Mouse (Mus musculus): ENCODE data around the gene Itpr1.

Itpr1 gene

DNA sequence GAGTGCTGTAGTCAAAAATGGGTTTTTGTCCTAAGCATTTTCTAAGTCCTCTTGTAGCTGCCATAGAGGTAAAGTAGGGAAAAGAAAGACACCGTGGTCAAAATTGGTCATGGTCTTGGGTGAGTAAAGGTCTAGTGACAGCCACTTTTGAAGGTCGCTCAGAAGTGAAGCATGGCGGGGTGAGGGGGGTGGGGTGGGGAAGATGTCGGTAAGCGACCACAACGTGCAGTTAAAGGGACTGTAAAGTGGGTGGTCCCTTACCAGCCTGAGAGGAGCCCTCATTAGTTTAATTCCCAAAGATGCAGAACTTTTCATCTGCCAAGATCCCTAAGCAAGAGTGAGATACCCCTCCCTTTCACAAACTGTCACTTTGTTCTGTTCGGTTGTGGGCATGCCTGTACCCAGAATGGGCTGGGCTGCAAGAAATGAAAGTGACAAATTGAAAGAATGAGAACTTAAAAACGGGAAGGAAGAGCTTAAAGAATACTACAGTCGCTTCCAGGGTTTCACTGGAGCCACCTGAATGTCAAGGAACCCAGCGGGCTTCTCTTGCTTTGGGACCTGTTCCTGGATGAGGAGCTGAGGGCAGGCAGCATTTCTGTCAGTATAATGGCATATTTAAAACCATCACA is 1.5 kb downstream of the Itpr1 start:
- no peak for DNase-seq (ENCODE audit: low spot score)

DNA sequence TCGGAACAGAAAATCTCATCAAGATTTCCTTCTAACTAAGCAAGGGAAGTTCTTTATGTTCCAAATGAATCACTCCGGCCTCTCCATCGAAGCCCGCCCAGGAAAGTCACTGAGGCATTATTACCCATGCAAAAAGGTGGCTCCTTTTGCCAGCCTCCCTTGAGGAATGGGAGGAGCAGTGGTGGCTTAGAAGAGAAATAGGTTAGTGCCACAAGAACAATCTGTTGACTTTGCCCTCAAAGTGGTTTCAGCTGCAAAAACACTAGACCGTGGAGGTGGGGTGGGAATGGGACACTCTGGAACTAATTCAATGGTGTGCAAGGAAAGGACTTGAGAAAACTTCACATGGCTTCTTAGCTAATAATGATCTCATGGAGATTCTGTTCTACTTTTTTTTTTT is 3.2 kb downstream of the Itpr1 start:
- DNase-seq (ENCODE audit: low spot score), result no peak

DNA sequence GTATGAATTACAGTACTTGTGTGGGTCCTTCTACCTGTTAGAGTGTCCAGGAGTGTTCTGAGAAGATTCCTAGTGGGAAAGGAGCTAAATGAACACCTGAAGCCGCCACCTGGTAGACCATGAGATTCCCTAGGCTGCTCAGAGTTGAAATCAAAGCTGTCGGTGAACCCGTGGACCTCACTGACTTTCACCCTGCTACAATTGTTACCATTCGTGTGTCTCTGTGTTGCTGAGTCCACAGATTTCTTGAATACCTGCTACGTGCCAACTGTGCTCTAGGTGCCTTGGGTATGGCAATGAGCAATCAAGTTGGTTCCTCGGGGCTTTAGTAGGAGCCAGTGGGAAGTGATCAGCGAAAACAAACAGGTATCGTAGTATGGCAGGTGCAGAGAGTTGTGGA is 3.9 kb downstream of the Itpr1 start:
- no peak for DNase-seq (ENCODE audit: low spot score)

DNA sequence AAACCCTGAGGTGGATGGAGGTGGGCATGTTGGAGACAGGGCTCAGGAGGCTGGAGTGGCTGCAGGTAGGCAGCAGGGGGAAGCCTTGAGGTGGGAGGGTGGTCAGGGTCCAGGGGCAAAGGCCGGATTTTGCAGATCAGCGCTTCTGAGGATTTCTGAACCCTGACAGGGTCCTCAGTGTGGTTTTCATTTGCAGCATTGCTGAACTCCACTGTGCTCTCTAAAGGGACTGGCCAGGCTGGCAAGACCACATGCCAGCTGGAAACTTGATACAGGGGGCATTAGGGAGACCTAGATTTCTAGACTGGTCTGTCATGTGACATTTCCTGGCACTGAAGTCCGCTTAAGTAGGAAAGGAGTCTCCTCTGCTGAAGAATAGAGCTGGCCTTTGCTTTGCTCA is 5.1 kb downstream of the Itpr1 start:
- DNase-seq (ENCODE audit: low spot score), result no peak

DNA sequence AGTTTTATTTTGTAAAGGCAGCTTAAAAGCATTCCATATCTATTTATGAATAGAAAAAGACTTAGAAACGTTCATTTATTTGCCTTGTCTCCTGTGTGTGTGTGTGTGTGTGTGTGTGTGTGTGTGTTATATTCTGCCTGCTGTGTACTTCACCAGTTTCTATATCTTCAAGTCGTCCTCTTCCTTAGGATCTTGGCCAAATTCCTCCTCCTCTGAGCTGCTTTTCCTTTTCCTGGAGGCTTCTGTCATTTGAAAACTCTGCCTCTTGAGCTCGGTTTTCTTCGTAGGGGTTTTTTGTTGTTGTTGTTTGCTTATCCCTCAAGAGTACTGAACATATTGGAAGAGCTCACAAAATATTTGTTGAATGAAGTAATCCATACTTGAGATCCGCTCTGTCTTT is 9.5 kb downstream of the Itpr1 start:
- no peak for DNase-seq (ENCODE audit: low spot score)

DNA sequence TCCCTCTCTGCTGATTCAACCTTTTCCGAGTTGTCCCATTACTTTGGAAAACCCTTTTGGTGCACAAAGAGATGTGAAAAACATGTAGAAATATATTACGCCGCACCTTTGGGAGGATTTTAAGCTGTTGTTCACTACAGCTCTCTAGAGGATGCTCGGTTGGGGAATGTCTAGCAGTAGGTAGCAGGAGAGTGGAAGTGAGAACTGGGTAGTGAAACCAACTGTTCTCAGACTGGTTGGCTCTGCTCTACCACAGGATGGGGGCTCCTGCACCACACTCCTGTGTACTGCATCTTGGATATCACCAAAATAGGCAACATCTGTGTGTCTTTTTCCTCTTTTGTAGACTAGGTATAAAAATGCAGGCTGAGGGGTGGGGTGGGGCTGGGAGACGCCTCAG is 10.0 kb downstream of the Itpr1 start:
- no peak for DNase-seq (ENCODE audit: low spot score)

DNA sequence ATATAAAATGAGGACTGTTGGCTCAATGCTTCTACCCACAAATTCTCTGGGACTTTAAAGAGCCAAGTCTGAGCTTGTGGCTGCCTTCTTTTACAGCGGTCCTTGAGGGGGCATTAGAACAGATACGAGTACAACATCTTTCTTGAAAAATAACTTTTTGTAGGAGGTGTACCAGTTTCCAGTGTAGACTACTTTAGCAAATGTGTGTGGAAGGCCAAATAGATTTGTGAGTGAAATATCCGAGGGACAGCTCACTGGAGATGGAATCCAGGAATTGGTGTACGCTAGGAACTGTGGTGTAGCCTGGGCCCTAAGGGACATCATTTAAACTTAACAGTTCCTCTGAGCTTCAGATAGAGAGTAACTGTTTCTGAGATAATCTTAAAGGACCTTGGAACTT is 11.5 kb downstream of the Itpr1 start:
- DNase-seq (ENCODE audit: low spot score), result no peak

DNA sequence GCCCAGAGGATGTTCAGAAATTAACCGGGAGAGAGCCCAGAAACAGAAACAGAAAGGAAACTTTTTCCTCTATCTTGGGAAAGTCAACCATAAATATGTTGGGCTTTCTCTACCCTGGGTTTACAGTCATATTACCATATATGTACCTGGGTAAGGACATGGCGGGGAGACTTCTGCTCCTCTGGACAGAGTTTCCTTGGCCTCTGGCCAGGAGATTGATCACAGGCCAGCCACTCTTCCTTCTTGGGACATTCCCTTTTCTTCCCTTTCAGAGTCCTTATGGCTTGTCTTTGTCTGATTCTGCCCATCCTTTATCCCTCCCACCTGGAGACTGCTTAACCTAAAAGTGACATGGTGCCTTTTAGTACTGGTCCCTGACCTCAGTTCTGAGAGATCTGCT is 12.1 kb downstream of the Itpr1 start:
- no peak for DNase-seq (ENCODE audit: low spot score)

DNA sequence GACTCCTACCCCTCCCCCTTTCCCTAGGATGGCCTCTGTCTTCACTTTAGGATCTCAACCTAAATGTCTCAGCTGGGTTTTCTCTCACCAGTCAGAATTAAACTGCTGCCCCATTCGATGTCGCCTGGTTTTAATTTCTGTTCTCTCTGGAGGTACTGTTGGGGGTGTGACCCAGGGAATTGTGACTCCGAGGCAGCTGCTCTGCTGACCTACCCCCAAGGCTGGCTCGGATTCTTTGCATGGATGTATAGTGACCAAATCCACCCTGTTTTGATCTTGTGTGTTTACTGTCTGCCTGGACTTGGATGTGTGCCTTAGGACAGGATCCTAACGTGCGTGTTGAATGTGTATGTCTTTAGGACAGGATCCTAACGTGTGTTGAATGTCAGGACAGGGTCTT is 13.3 kb downstream of the Itpr1 start:
- DNase-seq (ENCODE audit: low spot score), result no peak

DNA sequence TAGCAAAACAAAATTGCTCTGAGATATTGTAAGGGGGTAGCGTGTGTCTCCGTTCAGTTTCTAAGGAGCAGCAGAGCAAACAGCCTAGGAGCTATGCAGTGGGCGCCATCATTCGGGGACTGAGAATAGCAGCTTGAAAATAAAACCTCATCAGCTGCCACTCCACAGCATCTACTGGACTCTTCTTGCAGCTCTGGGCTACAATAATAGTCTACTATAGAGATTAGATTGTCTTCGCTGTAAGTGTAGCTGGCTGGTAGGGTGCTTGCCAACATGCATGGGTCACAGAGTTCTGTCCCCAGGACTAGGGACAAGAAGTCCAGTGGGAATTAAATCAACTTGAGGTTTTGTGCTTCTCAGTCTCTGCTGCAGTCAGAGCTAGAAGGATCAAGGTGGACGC is 14.6 kb downstream of the Itpr1 start:
- no peak for DNase-seq (ENCODE audit: low spot score)

DNA sequence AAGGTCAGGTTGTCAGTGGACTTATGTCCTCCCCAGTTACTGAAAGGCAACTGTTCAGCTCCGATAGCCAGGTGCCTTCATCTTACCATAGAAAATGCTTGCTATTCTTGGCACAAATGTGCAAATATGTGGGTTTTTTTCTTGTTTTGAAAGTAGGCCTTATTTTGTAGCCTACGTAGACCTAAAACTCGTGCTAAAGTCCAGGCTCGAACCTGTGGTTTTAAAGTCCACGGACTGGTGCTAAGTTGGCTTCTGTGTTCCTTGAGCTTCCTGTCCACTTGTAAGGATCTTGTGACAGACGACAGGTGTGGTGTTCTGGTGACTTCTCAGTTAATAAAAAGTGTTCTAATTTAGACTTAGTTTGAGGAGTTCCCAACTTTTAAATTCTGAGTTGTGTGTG is 15.2 kb downstream of the Itpr1 start:
- no peak for DNase-seq (ENCODE audit: low spot score)

DNA sequence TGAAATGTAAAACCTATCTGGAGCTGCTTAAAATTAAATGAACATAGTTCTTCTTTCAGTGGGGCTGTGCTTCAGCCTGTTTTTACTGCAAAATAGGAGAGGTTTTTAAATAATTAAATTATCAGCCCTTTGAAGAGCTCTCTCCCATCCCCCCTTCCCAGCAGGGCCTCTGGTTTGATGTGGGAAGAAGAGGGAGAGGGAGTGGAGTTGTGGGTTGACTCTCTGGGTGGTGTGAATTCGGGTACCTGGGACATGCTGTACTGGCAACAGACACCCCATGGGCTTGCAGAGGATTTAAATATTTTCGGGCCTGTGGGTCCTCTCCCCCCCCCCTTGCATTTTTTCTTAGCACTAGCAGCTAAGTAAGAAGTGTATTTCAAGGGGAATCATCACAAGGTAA is 15.7 kb downstream of the Itpr1 start:
- no peak for DNase-seq (ENCODE audit: low spot score)

DNA sequence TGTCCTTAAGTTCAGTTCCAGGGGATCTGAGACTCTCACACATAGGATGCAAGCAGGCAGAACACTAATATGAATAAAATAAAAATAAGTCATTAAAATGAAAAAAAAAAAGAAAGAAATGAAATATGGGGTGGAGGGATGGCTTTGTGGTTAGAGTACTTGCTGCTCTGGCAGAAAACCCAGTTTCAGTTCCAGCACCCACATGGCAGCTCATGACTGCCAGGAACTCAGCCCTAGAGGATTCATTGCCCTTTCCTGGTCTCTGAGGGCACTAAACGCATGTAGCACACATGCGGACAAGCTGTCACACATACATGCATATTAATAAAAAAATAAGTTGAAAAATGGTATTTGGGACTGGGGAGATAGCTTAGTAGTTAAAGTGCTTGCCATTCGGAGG is 17.7 kb downstream of the Itpr1 start:
- no peak for DNase-seq (ENCODE audit: low spot score)

DNA sequence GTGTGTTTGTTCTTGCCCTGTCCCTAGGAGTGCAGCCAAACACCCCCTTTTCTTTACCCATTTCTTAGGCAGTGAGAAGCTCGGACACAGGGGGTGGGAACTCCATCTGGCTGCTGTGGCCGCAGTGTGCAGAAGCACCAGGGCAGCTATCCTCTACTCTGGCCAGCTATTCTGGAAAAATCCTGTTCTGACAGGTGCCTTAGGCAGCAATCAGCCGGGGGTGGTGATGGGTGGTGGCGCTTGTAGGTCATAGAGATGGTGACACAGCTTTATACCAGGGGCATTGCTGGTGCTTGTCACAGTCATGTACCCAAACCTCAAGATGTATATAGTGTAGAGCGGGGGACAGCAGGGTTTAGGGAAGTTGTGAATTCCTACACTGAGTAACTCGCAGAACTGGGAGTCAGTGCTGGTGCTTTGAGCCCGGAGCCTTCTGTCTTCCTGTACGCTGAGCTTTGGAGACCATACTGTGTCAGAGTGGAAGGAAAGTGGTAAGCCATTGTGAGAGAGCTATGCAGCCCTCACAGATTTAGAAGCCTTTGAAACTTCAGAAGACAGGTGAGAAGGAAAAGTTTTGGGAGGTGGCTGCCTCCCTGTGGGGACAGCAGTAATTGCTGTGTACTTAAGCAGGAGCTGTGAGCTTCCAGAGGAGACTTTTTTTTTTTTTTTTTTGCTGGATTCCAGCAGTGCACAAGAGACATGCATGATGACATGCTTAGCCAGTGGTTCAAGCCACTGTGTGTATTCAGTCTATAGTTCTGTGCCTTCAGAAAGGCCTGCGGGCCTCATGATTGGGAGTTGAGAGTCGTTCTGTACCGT is 19.2 kb downstream of the Itpr1 start:
- no peak for DNase-seq (ENCODE audit: low spot score)

DNA sequence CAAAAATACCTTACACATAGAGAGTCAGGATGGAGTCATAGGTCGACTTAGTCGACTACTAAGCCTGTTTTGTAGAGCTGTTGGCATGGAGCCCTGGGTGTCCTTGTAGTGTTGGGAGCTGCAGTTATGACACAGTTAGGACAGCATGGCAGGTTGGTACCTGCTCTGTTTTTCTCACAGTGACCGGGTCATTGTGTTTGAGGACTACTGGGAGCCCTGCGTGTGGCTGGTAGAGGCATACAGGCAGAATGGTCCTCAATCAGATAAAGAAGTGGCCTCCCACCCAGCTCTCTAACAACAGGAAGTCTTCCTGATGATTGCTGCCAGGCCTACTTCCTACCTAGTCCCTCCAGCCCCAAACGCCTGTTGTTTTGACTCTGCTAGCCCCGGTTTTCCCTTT is 20.2 kb downstream of the Itpr1 start:
- no peak for DNase-seq (ENCODE audit: low spot score)

DNA sequence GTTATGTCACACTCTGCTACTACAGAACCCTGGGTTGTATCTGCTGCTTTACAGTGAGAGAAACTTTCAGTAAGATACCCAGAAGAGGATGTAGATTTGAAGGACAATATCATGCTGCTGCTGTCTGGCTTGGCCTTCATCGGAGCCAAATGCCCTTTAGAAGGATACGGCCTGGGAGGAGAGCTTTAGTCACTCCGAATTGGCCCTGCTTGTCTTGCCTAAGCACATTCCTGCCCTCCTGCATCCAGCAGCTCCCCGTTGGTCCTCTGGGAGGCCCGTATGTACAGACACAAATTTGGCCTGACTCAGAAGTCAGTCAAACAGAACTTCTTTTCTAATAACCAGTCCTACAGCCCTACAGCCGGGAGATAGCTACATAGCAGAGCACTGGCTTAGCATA is 21.6 kb downstream of the Itpr1 start:
- no peak for DNase-seq (ENCODE audit: low spot score)

DNA sequence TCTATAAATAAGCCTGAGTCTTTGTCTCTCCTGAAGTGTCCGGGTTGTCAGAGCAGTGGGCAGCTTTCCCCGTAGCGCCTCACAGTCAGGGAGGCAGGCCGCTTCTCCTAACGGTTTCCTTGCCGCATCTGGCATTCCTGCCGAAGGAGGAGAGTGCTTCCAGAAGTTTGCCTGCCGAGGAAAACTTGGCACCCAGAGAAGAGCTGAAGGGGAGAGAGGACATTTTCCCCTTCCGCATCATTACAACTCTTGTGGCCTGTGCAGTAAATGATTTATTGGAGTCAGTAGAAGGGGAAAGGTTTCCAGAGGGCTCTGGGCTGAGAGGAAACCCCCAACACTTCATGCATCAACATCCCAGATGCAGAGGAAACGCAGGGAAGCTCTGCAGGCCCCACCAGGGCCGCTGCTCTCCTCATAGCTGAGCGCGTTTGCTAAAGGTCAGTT is 22.8 kb downstream of the Itpr1 start:
- no peak for DNase-seq (ENCODE audit: low spot score)

DNA sequence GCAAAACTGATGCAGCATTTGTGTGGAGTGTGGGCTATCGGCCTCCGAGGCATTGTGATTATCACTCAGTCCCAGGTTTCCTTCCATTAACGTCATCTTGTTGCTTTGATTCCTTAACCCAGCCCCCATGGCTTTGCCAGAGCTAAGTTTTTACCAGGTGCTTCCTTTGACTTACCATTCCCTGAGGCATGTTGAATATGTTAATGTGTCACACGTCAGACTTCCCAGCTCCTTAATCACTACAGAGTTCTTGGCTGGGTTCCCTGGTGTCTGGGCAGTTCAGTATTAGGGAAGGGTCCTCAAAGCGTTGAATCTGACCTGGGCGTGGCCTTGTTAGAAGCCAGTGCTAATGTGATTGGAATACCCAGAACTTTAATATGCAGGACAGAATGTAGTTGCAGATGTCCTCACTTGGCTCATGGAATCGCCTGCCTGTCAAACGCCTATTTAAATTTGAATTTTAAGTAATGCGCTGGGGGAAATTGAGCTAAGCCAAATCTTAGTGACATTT is 23.6 kb downstream of the Itpr1 start:
- DNase-seq (ENCODE audit: low spot score), result no peak

DNA sequence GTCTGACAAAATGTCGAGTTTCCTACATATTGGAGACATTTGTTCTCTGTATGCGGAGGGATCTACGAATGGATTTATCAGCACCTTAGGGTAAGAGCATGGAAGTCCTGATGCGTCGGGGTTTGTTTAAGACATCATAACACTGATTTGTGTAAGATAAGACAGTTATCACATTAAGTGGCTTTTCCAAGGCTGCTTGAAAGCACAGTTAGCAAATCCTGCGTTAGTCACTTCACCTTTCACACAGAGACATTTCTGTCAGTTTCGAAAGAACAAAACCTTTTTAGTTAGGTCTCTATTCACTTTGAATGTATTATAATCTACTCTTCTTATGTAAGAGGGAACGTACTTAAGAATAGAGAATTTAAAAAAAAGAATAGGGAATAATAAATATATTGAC is 24.1 kb downstream of the Itpr1 start:
- DNase-seq (ENCODE audit: low spot score), result no peak

DNA sequence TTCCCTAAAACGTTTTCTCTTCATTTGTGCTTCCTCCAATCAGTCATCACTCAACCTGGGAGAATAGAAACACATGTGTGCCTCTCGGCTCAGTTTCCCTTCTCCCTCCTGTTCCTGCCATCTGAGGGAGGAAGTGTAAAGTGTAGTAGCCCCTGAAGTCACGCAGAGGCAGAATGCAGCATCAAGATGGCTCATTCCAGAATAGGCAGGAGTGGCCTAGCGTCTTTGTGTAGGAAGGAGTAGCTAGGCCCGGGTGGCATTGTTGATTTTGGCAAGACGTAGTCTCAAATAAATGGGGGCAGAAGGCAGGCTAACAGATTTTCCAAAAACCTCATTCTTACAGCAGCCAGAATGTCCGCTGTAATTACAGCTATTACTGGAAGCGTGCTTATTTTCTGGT is 24.7 kb downstream of the Itpr1 start:
- no peak for DNase-seq (ENCODE audit: low spot score)

DNA sequence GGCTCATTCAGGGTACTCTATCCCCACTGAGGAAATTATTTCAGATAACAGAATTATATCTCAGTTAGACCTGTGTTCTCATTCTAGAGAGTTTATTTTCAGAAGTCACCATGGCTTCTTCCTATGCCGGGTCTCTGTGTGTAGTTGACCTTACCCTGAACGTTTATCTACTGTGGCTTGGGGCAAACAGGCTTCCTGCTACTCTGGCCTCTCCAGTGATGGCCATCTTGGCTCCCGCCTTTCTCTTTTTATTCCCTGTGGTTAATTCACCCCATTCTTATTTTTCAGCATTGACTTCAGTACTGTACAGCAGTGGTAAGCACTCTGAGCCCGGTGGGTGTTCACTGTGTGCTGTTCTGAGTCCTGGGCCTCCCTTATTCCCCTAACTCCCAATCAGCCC is 25.1 kb downstream of the Itpr1 start:
- no peak for DNase-seq (ENCODE audit: low spot score)

DNA sequence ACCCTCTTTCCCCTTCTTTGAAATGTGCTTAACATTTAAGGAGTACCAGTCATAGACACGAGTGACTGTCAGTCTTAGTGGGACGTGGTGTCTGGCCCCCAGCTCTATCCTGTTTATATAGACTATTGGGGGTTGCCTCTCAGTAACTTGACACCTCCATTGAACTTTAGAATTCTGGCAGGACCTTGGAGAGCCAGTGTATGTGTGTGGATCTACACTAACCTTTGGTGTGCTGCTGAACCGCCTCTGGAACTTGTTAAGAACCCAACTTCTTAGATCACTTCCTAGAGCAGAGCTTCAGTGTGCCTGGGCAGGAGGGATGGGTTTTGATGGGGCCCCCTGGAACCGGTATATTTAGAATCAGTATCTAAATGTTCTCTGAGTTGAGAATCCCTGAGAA is 26.2 kb downstream of the Itpr1 start:
- DNase-seq (ENCODE audit: low spot score), result no peak

DNA sequence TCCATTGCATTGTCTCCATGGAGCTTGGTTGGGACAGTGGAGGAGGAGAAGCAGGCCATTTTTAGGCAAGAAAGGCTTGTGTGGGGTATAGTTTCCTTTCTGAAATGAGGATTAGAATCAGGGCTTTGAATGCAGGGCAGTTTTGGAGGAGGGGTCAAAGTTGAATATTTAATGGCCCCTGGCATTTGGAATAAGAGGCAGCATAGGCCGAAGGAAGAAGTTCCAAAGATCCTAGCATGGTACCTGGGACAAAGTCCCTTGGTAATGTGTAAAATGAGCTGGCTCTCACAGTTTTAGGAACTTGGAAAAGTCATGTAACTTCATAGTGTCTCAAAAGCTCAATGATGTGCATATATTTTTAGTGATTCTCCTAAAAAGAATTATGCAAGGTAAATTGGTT is 27.1 kb downstream of the Itpr1 start:
- no peak for DNase-seq (ENCODE audit: low spot score)

DNA sequence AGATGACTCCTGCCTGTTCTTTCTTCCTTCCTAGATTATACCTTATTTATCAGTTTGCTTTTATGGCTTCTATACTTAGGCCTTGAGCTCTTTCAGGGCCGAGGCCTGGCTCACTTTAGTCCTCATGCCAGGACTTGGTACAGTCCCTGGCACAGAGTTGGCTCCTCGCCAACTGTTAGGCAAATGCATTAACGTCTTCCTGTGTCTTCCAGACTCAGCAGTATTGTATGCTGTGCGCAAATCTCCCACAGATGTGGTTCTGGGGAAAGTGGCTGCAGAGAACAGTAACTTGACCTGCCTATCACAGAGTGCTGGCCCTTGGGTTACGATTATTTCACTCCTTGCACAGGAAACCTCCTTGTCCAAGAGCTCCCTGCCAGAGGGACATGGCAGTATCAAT is 27.9 kb downstream of the Itpr1 start:
- no peak for DNase-seq (ENCODE audit: low spot score)

All from urinary bladder, postnatal 10 days (tissue).